Mouse (Mus musculus): ENCODE measurements around the gene Atp5d.
"Not testable (repeated sequence)": the region's sequence is repeated elsewhere in the genome, so short reads cannot be mapped to it uniquely, and the experiment has no call there.

Atp5d gene

GRCm38 (mm10) chr10:80164998-80165344, 26.5 kb downstream of the Atp5d start:
- DNase-seq (ENCODE audit: low read depth, low spot score): peak; percentile 90

DNA sequence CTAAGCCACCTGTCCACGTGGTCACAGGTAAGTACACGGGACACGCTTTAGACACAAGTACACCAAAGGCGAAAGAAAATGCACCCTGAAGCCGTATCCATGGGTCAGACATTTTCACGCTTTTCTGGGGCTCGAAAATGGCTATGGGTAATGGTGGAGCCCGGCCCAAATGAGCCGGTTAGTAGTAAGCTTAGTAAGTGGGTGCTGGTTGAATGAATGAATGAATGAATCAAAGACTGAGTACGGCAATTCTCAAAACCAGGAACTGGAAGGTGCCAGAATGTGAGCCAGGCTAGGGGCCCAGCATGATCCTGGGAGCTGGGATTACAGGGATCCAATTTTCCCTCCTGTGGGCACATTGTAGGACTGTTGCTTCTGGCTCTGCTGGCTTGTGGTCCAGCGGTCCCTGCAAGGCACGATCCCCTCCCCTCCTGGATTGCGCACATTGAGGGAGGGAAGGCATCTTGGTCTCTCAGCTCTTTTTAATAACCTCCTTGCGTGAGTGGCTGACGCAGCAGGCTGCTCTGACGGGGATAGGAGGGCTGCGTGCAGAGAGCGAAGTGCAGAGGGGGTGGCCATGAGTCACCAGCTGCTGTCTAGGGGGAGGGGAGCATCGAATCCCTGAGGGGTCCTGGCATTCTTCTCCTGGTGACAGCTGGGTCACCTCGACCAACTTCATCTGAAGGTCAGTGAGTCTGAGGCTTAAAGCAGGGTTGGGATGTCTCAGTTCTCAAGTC, 27.1 kb downstream of the Atp5d start, which contains the start of gene Cirbp:
TSS of gene Cirbp (plus strand) at position 594 of the 737 bp plus-strand sequence.
- no peak for DNase-seq (ENCODE audit: low read depth, low spot score)

DNA sequence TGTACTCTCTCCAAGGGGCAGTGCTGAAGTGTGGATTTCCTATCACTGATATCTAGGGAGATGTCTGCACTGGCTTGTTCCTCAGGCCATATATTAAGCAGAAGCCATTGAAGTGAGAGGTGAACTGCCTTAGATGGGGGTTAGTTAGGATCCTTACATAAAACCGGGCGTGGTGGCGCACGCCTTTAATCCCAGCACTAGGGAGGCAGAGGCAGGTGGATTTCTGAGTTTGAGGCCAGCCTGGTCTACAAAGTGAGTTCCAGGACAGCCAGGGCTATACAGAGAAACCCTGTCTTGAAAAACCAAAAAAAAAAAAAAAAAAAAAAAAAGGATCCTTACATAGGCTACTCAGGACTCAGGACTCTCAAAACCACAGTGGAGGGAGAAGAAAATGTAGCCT, 27.7 kb downstream of the Atp5d start:
- DNase-seq (ENCODE audit: low read depth, low spot score): not testable (repeated sequence)

DNA sequence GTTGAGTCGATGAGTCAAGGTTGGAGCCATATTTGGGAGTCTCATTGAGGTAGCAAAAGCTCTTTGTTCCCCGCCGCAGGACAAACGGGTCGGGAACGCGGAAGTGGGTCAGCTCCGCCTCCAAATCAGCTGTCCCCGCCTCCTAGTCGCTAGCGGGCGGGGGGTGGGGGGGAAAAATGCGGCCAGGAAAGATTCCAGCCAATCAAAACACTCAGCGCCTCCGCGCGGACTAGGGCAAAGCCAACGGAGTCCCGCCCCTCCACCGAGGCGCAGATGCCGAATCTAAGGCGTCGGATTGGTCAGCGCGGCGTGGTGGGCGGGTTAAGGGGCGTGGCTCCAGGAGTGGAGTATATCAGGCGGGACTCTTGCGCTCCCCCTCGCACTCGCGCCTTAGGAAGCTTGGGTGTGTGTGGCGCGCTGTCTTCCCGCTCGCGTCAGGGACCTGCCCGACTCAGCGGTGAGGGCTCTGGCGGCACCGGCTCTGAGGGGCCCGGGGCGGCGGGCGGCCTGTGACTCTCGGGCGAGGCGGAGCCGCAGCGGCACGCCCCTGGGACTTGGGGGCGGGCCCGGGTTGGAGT, 29.1 kb downstream of the Atp5d start:
- peak; percentile 99 for DNase-seq (ENCODE audit: low read depth, low spot score)

DNA sequence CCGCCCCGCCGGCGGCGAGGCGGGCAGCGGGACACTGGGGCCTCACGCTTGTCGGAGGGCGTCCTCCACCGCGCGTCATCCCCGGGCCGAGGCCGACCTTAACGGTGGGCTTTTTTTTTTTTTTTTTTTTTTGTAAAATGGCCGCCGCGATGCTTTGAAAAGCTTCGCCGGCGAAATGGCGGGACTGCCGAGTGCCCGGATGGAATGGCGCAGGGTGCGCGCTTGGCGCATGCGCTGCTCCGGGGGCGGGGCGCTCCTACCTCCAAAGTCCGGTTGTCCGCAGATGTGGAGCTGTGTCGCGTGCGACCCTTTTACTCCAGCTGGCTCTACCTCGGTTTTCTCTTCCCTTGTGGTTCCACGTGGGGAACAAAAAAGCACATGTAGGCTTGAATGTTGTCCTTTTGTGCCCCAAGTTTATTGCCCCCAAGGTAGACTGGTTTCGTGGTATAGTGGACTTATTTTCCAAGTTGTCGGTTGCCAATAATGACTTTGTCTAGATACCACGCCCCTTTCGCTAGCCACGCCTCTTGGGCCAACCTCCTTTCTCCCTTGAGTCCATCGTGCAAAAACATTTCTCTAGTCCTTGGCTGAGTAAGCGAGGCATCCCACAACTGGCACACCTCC, 29.7 kb downstream of the Atp5d start:
- peak; percentile 90 for DNase-seq (ENCODE audit: low read depth, low spot score)

DNA sequence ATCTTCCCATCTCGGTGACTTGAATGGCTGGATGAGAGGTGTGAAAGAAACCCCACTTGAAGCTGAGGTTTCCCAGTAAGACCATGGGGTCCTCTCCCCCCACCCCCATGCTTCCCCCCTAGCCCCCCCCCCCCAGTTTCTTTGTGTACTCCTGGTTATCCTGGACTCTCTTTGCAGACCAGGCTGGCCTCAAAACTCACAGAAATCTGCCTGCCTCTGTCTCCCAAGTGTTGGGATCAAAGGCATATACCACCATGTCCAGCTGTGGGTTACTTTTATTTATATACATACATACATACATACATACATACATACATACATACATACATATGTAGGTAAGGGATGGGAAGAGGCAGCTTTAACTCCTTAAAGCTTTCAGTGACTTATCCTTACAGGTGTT, 30.6 kb downstream of the Atp5d start:
- DNase-seq (ENCODE audit: low read depth, low spot score): no peak

GRCm38 (mm10) chr10:80169651-80170050, 31.2 kb downstream of the Atp5d start:
- no peak for DNase-seq (ENCODE audit: low read depth, low spot score)

GRCm38 (mm10) chr10:80170052-80170451, 31.6 kb downstream of the Atp5d start:
- no peak for DNase-seq (ENCODE audit: low read depth, low spot score)

GRCm38 (mm10) chr10:80170601-80171021, 32.2 kb downstream of the Atp5d start:
- DNase-seq (ENCODE audit: low read depth, low spot score): peak; percentile 17

GRCm38 (mm10) chr10:80171252-80171651, 32.8 kb downstream of the Atp5d start:
- DNase-seq (ENCODE audit: low read depth, low spot score): no peak

DNA sequence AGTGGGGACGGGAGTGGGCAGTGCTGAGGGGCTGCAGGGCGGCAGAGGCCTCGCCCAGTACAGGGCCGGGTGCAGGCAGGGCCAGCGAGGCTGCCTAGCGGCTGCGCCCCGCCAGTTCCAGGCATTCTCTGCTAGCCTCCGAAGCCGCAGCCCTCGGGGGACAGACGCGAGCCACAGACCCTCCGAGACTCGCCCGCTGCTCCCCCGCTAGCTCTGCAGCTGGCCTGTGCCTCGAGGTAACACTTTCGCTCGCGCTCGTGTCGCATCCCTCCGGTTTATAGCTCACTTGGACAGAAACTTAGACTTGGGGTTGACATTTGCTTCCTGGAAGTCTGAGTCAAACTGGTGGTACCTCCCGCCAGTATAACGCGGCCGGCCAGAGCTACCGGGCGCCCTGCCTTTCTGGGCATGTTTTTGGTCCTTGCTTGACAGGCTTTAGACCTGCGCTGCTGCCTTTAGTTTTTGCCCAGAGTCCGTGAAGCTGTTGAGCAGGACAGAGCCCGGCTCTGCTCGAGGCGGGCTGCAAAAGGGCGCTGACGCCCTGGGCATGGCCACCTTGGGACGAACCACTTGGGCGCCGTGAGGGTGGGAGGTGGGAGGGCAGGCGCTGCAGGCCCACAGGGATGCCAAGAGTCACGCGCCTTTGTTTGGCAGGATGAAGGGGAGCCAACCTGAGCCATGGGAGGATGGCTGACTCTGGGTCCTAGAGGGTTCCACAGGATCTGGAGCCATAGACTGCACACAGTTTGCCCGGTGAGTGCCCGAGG, 33.5 kb downstream of the Atp5d start:
- peak; percentile 35 for DNase-seq (ENCODE audit: low read depth, low spot score)

DNA sequence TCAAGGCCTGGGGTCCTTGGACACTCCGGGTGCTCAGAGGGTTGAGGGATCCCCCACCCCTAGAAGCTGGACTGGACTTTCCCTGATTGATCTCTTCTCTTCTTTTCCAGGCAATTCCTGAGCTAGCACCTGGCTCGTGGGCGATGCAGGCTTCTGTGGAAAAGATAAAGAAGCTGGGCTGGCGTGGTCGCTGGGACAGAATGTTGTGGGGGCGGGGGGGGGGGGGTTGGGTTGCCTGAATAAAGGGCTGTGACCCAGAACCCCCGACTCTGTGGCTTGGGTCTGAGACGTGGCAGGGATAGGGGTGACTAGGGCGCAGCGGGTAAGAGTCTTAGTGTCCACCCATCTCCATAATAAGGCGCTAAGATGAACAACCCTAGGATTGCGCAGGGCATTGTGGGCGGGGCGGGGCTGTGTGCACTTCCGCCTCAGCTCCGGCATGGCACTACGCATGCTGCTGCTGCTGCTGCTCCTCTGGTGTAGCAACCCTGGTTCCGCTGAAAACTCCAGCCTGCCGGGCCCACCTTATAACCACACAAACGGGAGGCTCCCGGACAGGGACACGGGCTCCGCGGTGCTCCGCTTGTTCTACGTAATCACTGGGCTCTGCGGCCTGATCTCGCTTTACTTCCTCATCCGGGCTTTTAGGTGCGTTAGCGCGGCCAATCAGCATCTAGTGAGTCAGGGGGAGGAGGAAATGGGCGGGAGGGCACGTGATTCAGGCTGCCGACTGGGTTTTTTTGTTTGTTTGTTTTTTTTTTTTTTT, 34.3 kb downstream of the Atp5d start, which contains the start of gene 1600002K03Rik:
TSS of gene 1600002K03Rik (plus strand) at position 418 of the 766 bp plus-strand sequence.
- peak; percentile 96 for DNase-seq (ENCODE audit: low read depth, low spot score)

DNA sequence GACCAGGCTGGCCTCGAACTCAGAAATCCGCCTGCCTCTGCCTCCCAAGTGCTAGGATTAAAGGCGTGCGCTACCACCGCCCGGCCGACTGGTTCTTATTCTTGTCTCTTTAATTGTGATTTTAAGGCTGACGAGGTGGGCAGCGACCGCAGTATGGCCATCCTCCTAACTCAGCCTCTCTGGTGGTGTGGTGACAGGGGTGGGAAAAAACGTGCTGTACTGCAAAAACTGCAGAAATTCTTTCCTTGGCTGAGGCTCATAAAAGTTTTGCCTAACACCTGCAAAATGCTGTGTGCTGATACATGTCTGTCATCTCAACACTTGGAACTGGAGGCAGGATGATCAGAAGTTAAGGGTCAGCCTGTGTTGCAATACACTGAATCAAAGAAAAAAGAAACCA, 34.9 kb downstream of the Atp5d start:
- DNase-seq (ENCODE audit: low read depth, low spot score): no peak

DNA sequence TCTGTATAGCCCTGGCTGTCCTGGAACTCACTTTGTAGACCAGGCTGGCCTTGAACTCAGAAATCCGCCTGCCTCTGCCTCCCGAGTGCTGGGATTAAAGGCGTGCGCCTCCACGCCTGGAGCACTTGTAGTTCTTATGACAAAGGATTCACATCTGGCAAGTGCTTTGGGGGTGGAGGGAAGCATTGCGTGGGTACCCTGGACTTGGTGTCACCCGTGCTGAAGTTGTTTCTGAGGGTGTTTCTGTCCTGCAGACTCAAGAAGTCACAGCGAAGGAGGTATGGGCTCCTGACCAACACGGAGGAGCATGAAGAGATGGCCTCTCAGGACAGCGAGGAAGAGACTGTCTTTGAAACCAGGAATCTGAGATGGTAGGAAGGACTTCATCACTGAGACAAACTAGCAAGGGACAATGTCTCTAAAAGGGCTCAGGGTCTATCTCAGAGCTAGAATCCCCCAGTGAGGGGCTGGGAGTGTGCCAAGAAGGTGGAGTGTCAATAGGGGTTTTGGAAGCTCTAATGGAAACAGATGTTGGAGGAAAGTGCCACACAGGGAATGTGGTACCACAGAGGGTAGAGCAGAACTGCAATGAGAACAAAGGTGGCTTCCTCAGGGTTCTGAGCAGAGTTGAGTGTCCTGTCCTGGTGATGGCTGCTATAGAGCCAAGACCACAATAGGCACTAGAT, 35.7 kb downstream of the Atp5d start:
- no peak for DNase-seq (ENCODE audit: low read depth, low spot score)

- DNase-seq (ENCODE audit: low read depth, low spot score): peak; percentile 69
These were observed 36.3 kb downstream of the Atp5d start for GRCm38 (mm10) chr10:80174705-80175104.

GRCm38 (mm10) chr10:80175536-80176269, 37.3 kb downstream of the Atp5d start:
- DNase-seq (ENCODE audit: low read depth, low spot score): peak; percentile 58

GRCm38 (mm10) chr10:80176270-80176834, 37.9 kb downstream of the Atp5d start:
- no peak for DNase-seq (ENCODE audit: low read depth, low spot score)

- DNase-seq (ENCODE audit: low read depth, low spot score): no peak
These were observed 39.2 kb downstream of the Atp5d start for GRCm38 (mm10) chr10:80177441-80178279.
